Mouse (Mus musculus): ENCODE measurements around the gene Dctn2.

The Dctn2 gene

DNA sequence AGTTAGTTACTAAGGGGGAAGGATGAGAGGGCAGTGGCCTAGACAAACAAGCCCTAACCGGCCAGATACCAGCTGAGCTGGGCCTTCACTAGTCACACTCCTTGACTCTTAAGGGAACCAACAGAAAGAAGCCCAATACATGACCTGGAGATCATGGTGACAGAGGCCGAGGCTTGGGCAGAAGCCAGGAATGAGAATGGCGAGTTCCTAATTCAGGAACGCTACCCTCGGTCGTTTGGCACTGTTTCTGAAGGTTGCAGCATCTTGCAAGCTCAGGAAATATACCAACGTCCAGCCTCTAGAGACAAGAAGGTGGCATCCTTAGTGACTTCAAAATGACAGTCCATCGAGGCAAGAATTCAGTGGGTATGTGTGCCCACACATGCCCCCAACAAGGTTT, 1.8 kb upstream of the Dctn2 start:
- peak in 1 of 2 experiments; percentile 51 for DNase-seq

DNA sequence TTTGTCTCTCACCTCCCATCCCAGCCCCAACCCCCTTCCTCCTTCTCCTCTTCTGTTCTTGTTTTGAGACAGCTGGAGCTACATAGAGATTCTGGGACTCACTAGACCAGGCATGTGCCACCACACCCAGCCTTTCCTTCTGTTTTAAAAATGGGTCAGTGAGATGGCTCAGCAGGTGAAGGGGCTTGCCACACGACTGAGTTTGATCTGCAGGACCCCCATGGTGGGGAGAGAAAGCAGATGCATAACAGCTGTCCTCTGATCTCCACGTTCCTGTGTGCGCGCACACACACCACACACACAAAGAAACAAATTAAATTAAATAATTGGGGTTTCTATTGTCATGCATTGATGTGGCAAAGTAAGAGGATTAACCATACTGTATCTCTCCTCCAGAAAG, 1.2 kb upstream of the Dctn2 start:
- DNase-seq: no peak

DNA sequence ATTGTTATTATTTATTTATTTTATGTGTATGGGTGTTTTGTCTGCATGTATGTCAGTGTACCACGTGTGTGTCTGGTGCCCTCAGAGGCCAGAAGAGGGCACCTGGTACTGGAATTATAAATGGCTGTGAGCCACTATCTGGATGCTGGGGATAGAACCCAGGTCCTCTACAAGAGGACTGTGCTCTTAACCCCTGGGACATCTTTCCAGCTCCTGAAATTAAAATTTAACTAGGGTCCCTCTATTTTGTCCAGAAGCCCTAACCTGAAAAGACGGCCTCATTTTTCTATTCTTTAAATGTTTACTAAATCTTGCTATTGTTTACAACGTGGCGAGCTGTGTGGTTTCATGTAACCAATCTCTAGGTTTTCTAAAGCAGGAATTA, 449 bp upstream of the Dctn2 start:
- peak; percentile 37 to 48 for DNase-seq

DNA sequence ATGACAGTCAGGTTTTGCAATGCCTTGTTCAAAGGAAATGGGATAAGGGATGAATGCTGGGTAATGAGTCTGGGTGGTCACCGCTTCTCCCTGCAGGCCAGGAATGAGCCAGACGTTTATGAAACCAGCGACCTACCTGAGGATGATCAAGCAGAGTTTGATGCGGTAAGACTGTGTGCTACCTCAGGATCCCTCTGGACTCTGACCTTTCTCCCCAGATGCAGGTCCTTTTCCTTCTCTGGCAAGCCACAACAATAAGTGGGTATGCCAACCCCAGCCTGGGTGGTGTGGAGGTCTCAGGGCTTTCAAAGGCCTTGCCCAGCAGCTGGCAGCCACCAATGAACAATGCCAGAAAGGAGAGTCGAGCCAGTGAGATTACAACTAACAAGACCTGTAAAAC, 1.1 kb downstream of the Dctn2 start:
- no peak for DNase-seq

DNA sequence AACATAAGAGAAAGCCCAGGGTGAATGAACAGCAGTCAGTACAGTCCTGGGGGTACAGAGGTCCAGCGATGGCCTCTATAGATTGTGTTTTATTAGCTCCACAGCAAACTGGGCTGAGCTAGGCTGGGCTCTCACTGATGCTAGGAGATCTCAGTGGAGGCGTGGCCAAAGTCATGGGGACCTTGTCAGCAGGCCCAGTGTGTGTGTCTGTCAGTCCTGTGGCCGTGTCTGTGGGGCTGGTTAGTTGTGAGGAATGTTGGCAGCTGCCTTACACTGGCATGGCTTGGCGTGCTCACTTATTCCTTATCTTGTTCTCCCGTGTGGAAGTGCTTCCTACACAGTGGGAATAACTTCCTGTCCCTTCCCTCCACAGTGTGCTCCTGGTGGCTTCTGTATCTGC, 2.2 kb downstream of the Dctn2 start:
- DNase-seq: no peak

DNA sequence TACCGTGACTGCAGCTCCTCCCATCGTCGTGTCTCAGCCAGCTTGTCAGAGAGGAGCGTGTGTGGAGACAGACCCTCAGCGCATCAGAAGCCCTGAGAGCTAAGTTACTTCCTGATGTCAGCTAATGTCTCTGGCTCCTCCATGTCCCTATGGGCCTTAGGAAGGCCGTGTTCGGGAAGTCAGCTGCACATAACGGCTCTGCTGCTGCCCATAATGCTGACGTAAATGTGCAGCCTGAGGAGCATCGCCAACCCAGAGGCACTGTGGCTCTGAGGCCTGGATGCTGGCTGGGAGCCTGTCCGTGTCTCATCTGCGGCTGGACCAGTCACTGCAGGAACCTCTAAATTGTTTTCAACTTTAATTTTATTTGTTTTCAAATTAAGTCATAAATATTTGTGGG, 2.9 kb downstream of the Dctn2 start:
- peak in 1 of 2 experiments; percentile 51 for DNase-seq

DNA sequence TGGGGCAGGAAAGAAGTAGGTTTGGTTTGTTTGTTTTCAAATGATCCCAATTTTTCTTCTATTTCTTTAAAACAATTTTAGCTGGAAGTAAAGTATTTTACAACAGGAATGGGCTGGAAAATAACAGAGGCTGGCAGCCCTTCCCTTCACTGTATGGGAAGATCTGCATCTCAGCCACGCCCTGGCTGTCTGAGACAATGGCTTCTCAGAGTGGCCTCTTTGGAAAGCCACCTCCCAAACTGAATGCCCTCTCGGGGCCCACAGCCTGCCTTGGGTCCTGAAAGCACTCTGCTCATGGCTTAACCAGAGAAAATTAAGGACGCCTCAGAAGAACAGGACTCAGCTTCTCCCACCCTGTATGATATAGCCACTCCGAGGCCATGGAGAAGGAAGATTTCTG, 3.7 kb downstream of the Dctn2 start:
- no peak for DNase-seq

DNA sequence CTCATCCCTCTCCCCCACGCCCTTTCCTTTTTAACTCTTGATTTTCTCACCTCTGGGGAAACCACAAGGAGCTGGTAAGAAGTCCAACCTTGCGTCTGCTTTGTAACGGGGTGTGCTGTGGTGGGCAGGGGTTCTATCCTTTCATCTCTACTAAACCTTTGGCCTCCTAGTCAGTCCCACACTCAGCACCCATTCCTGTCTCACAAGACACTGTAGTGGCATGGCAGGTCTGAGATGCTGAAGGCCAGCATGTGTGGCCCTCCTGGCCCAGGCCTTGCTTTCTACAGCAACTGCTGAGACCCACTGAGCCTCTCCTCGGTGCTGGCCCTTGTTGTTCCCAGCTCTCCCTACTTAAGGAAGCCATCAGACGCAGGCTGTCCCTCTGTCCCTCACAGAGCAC, 6.2 kb downstream of the Dctn2 start:
- no peak for DNase-seq

DNA sequence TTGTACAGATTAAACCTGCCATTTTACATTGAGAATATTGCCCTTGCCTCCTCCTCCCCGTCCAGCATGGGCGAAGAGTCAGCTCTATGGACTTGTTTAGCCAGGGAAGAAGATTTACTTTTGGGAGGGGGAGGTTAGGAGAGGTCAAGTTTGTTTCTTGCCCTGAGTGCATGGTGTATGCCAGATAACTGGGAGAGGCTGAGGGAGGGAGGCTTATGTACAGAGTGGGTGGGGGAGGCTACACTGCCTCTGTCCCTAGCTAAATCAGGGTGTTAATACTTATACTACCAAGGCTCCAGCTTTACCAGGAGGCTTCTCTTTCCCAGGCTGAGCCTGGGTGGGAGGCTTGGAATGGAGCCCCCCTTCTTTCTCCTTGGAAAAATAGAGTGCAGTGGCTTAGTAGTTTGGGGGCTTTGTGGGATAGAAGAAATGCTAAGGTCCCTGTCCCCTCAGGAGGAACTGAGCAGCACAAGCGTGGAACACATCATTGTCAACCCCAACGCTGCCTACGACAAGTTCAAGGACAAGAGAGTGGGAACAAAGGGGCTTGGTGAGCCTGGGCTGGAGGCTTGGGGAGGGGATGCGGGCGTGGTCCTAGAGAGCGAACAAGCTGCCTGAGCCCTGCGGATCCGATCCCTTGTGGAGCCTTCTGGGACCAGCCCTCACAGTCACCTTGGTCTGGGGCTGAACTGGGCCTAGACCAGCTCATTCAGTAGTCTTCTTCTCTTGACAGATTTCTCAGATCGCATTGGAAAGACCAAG, 8.3 kb downstream of the Dctn2 start:
- no peak for DNase-seq

DNA sequence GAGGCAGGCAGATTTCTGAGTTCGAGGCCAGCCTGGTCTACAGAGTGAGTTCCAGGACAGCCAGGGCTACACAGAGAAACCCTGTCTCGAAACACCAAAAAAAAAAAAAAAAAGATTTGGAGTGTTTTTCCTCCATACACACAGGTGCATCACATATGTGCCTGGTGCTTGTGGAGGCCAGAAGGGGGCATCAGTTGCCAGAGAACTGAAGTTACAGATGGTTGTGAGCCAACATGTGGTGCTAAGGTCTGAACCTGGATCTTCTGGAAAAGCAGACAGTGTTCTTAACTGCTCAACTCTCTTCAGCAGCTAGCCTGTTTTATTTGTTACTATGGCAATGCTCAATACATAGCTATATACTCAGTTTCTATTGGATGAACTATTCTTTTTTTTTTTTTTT, 13.6 kb downstream of the Dctn2 start:
- no peak for DNase-seq

DNA sequence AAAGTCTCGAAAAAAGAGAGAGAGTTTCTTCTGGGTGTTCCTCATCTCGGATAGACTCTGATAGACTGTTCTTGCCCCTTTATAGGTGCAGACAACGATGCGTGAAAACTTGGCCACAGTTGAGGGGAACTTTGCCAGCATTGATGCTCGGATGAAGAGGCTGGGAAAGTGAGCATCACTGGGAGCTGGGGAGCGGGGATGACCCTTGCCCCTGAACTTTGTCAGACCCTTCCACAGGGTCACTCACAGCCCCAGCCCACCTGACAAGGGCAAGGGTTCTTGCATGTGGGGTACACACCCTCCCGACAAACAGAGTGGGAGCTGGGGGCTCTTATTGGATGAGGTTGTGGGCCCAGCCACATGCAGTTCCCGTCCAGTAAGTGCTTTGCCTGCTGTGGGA, 15.1 kb downstream of the Dctn2 start:
- DNase-seq: peak in 1 of 2 experiments; percentile 51

DNA sequence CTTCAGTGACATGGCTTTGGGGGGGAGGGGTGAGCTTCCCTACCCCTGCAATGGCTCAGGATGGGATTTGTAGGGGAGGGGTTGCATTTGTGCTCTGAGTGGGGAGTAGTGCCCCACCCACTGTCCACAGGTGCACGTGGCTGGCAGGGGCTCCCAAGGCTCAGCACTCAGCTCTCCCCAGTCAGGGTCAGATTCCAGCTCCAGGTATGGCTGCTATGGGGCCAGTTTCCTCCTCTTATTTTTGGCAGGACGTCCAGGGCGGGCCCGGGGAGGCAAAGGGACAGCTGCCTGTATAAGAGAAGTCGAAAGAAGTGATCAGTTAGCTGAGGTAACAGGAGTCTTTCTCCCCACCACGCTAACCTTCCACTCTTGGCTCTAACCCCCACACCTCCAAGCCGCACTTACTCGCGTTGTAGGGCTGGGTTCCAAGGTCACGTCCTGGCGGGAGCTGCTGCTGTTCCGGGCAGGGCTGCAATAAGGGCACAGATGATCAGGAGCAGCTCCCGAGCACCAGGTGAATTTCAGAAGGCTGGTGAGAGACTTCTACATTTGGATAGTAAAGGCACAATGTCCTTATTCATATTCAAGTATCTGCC, 16.6 kb downstream of the Dctn2 start:
- DNase-seq: peak in 1 of 2 experiments; percentile 32

DNA sequence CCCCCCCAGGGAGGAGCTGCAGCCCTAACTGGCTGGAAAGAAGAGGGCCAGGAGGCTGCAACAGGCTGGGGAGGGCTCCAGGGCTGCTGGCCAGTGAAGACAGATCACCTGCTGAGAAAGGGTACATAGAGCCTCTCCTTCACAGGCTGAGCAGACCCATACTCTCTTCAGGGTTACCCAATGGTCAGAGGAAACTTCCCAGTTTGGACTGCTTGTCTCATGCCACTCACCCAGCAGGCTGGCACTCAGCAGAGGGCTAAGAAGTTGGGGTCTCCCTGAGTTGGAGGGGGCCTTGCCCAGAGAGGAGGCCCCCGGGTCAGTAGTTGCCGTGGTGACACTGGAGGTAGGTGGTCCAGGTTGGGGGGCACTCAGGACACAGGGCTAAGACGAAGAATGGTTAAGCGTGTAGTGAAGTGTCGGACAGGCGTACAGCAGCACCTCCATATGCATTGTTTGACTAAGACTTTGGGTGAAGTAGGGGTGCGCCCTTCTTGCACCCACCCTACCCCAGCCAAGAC, 18.0 kb downstream of the Dctn2 start:
- DNase-seq: peak in 1 of 2 experiments; percentile 33

DNA sequence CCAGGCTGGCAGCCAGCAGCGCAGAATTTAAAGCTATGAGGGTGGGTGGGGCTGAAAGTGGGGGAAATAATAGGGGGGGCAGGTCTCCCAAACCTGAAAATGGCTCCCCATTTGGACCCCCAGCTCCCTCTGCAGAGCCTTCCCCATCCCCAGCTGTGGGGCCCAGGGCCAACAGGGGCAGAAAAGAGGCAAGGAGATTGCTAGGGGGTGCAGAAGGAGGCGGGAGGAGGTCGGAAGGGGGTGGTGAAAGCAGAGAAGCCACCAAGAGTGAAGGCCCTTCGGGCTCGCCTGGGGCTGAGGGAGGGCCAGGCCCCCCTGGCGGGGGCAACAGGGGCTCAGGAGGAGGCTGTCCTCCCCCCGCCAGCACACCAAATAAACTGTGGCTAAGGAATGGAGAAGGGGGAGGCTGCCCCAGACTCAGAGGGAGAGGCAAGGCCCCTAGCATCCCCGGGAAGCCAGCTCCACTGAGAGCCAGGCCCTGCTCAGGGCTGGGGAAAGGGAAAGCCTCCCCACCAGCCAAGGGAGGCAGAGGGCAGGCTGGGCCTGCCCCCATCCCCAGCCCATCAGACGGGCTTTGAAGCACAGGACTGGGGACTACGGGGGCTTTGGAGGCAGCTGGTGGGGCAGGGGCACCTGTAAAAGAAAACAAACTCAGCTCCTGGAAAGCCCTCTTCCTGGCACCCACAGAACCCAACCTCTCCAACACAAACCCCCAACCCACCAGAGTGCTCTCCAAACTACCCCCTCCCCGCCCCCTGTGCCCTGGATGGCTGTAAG, 18.7 kb downstream of the Dctn2 start:
- DNase-seq: peak in 1 of 2 experiments; percentile 24

DNA sequence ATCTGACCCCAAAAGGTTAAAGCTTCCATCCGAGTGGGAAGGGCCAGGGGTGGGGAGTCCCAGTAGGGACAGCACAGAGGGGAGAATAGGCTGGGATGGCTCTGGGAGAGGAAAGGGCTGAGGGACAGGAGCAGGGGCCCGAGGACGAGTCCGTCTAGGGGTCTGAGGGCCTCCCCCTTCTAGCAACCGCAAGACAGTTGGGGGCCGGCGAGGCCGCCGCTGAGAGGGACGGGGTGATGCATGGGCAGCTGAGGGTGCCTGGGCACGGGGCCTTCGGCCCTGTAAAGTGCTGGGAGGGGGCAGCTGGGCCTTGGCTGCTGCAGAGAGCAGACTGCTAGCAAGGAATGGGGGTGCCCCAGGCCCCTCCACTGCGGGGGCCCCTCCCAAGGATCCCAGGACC, 19.5 kb downstream of the Dctn2 start:
- DNase-seq: peak in 1 of 2 experiments; percentile 31

DNA sequence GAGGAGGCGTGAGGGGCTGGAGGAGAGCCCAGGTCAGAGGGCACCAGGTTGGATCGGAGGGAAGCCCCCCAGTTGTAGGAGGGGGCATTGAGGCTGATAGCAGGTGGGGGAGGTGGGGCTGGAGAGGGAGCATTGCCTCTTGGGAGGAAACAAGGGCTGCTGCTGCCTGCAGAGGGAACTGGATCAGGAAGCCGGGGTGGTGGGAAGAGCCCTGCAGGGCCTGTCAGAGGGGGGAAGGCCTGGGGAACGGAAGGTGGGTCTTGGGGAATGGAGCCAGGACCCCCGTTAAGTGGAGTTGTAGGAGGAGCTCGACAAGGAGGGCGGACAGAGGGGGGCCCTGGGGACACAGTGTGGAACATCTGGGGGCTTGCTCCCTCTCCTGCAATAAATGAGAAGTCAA, 20.0 kb downstream of the Dctn2 start:
- peak in 1 of 2 experiments; percentile 53 for DNase-seq

DNA sequence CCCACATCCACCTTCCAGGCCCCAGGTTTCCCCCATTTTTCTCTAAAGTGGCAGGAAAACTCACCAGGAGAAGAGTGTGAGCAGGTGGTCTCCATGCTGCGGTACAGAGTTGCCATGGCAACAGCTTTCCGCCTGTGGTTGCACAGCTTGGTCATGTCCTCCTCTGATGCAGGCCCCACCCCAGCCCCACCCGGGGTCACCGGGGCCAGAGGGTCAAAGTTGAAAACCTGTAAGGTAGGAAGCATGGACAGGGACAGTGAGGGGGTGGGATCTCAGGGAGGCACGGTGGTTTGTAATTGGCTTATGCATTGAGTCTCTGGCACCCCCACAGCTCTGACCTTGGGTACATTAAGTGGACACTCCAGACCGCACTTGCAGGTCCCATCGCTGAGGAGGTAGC, 20.6 kb downstream of the Dctn2 start:
- DNase-seq: peak; percentile 58 to 60

DNA sequence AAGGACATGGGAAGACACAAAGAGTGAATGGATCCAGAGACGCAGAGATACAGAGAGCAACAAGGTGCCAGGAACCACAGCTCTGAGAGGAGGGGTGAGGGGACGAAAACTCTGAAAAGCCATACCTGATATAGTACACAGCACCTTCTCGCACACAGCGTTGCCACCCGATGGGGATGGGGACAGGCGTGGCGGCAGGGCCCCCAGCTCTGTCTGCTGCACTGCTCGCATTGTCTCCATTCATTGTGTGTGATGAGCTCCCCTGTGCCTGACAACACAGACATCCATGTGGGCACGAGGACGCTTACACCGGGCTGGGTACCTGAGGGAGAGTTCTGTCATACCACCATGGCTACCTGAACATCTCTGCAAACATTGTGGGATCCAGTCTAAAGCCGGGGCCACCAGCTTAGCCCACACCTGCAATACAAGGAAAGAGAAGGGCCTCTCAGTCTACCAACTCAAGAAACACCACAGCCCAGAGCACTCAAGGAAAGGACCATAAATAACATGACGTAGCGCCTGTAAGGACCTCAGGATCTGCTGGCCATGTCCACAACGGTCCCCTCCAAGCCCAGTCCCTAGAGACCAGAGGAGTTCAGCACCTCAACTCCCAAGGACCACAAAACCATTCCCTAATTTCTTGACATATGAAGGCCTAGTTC, 21.2 kb downstream of the Dctn2 start:
- peak in 1 of 2 experiments; percentile 23 for DNase-seq

DNA sequence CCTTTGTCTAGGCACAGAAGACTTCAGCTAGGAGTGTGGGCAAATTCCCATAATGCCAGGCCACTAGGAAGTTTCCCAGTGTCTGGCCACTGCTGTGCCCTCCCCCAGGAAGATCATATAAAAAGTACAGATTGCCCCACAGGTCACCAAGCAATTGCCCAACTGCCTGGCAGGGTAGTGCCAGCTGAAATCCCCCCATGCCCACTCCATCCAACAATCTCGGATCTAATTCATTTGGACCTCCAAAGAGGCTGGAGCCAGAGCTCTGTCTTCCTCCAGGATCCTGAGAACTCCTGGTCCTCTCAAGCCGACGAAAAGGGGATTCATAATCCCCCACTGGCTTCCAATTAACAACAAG, 21.7 kb downstream of the Dctn2 start:
- peak in 1 of 2 experiments; percentile 37 for DNase-seq

DNA sequence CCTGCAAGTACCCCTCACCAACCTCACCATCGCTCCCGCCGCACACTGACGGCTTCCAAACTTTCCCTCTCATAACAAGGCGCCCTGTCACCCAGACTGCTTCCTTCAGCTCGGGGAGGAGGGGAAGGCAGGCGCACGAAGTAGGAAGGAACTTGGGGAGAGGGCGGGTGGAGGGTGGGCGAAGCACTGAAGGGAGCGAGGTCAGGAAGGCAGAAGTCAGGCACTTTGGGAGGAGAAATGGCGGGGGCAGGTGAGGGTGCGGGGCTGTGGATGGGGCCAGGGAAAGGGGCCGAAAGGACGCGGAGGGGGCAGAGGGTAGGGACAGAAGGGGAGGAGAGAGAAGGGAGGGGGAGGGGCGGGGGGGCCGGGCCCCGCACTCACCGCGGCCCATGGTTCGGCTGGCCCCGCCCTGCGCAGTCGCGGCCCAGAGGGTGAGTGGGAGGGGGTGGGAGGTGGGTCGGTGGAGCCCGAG, 22.2 kb downstream of the Dctn2 start:
- DNase-seq: peak in 1 of 2 experiments; percentile 69

DNA sequence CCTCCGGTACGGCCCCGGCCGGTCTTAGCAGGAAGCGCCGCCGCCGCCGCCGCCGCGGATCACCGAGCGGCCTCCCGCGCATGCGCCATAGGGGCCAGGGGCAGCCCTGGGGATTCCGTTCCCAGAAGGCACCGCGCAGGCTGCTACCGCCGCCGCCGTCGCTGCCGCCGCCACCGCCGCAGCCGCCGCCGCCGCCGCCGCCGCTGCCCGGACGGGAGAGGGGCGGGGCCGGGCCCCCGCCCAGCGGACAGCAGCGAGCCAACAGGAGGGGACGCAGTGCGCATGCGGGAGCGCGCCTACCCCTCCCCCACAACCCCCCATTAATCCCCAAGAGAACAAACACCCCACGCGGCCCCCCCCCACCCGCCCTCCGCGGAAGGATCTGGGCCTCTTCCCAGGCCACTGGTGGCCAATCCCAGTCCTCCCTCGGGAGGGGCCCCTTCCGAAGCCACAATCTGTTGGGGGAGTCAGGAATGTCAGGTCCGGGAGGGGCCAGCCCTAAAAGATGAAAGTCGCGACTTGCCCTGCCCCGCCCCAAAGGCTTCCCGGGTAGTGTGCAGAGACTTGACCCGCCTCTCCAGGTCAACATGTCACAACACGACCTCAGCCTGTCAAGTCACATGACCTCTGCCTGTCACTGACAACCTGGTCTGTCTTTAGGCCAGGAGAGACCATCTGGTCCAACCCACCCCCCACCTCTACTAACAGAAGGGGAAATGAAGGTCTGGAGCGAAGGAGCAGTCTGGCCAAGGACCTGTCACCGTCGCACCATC, 22.8 kb downstream of the Dctn2 start, which contains the start of gene Mbd6:
Gene Mbd6 (minus strand): TSS at position 219 of the 773 bp plus-strand sequence.
- peak; percentile 93 for DNase-seq

Measured in cerebellum, postnatal 14 days (tissue).